ENCODE assay signal across 16 mouse cellular contexts in the genomic region with DNA sequence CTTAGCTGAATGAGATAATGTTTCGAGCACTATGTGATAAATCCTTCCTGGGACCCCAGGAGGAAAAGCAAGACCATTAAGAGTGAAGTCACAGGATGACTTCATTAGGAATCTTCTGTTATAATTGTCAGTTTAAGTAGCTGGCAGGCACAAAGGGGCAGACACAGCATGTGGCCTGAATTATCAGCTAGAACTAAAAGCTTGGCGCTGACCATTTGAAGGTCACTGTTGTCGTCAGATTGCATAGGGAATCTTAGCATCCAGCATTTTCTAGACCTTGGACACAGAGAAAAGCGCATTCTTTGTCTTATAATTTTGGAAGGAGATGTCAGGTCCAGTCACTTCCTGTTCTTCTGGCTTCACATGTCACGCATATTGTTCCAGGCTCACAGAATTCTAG.
"Had no signal": no experiment of that assay in that cellular context is flagged by ENCODE, and none has a peak within 500 bp of the region (broad histone marks: within the 10 kb centered on the region; RNA-seq: fewer than 3 reads in every experiment).

No protein-coding gene starts in this region.

- H3K27ac ChIP-seq: lung, embryonic 15.5 days; macrophage; midbrain, embryonic 12.5 days; neural tube, embryonic 12.5 days; stomach, embryonic 15.5 days; stomach, postnatal 0 days had no signal

- H3K4me1 ChIP-seq: lung, embryonic 15.5 days; megakaryocyte, embryonic 14.5 days; midbrain, embryonic 12.5 days; neural tube, embryonic 12.5 days; stomach, embryonic 15.5 days had no signal

- DNase-seq: liver, postnatal 0 days; lung, adult 2 months; lung, postnatal 14 days; lung, postnatal 36 days; midbrain, embryonic 14.5 days; right cerebral cortex, postnatal 14 days; thymus, adult 2 months; thymus, postnatal 25 days; thymus, postnatal 4 days had no signal

- H3K9me3 ChIP-seq: lung, embryonic 15.5 days; megakaryocyte, embryonic 14.5 days; midbrain, embryonic 12.5 days; neural tube, embryonic 12.5 days; stomach, embryonic 15.5 days had no signal

- H3K36me3 ChIP-seq: lung, embryonic 15.5 days; midbrain, embryonic 12.5 days; neural tube, embryonic 12.5 days; stomach, embryonic 15.5 days had no signal

- H3K27me3 ChIP-seq: lung, embryonic 15.5 days; megakaryocyte, embryonic 14.5 days; midbrain, embryonic 12.5 days; neural tube, embryonic 12.5 days; stomach, embryonic 15.5 days had no signal

- H3K4me3 ChIP-seq: lung, embryonic 15.5 days; megakaryocyte, embryonic 14.5 days; midbrain, embryonic 12.5 days; neural tube, embryonic 12.5 days; stomach, embryonic 15.5 days had no signal
